Mouse (Mus musculus) liver, adult 2 months (tissue): ENCODE results near the gene Golga2. TPM values are rescaled to one million over a fixed set of nuclear protein-coding genes. Genes with fewer than 3 reads are reported as not detected.
A peak's percentile ranks its signal among the peaks of the same experiment; 100 is the strongest.

Experiments used
- DNase-seq: peaks from one replicate; pipeline ENCODE4 v3.0.0-alpha.2; 2011; ENCODE audit warnings: low read depth, low spot score; ENCODE audit errors: extremely low read depth
- H3K27ac ChIP-seq: fragments of 200-500 bp; replicated peaks from 2 replicates; pipeline ENCODE4 v1.5.1; 2012; ENCODE audit warnings: low read depth, mild to moderate bottlenecking, control low read depth, inconsistent platforms, low read length; ENCODE audit not compliant: insufficient read depth
- H3K27me3 ChIP-seq: fragments of 200-500 bp; 2 replicates; pipeline ENCODE4 v1.6.1; 2012; ENCODE audit warnings: mild to moderate bottlenecking, moderate library complexity, low read length, inconsistent platforms; ENCODE audit not compliant: control insufficient read depth, insufficient read depth
- H3K36me3 ChIP-seq: fragments of 200-500 bp; 2 replicates; pipeline ENCODE4 v1.6.1; 2012; ENCODE audit warnings: low read length, inconsistent platforms; ENCODE audit not compliant: control insufficient read depth, insufficient read depth
- H3K4me1 ChIP-seq: fragments of 200-500 bp; 2 replicates; pipeline ENCODE4 v1.6.1; 2011; ENCODE audit warnings: low read length; ENCODE audit not compliant: control insufficient read depth, insufficient read depth
- H3K4me3 ChIP-seq: fragments of 200-500 bp; 2 replicates; pipeline ENCODE4 v1.5.1; 2011; ENCODE audit warnings: low read depth, mild to moderate bottlenecking, control low read depth, low read length, moderate library complexity; ENCODE audit not compliant: insufficient read depth
- H3K79me2 ChIP-seq: fragments of 200-500 bp; 2 replicates; pipeline ENCODE4 v1.6.1; 2012; ENCODE audit warnings: inconsistent platforms, mild to moderate bottlenecking, low read length, moderate library complexity; ENCODE audit not compliant: control insufficient read depth, insufficient read depth
- H3K9ac ChIP-seq: fragments of 200-500 bp; 2 replicates; pipeline ENCODE4 v1.6.1; 2012; ENCODE audit warnings: low read depth, mild to moderate bottlenecking, control low read depth, inconsistent platforms, low read length
- CTCF ChIP-seq: fragments of 200-500 bp; IDR thresholded peaks from 2 replicates; pipeline ENCODE4 v1.5.1; 2011; ENCODE audit warnings: low read depth, low read length, control low read depth
- POLR2A ChIP-seq: fragments of 200-500 bp; IDR thresholded peaks from 2 replicates; pipeline ENCODE4 v1.6.1; 2011; ENCODE audit warnings: low read length, control low read depth; ENCODE audit not compliant: insufficient read depth; ENCODE audit errors: extremely low read depth
- WGBS: fragments of 180-500 bp; shearing (Covaris S2); methylation state at CpG from one replicate; pipeline ENCODE4 v1.1.7; 2018; 5-methylcytosine and 5-hydroxymethylcytosine counted together
- polyA plus RNA-seq: library from polyadenylated mRNA; depleted of rRNA; stranded (reverse); fragments of >200 nt; gene quantifications from 2 replicates; pipeline ENCODE4 v1.2.3, GENCODE M21; 2012
- total RNA-seq: library from RNA; depleted of rRNA; stranded (reverse); fragments of >200 nt; gene quantifications from 2 replicates; pipeline ENCODE4 v1.2.3, GENCODE M21; 2014

Golga2 gene
- total and polyA plus RNA-seq, 2 experiments = 16.0 to 17.0 TPM

DNA sequence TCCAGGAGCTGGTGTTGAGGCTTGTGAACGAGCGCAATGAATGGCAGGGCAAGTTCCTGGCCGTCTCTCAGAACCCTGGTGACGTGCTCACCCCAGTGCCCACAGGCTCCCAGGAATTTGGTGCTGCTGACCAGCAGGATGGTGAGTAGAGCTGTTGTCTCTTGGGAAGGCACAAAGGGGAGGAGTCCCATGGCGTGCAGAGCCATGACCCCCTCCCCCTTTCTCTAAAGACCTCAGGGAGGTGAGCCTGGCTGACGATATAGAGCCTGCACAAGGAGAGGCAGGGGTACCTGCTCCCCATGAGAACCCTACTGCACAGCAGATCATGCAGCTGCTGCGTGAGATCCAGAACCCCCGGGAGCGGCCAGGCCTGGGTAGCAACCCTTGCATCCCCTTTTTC lies 19.0 kb downstream of the Golga2 start:
- Histone ChIP-seq H3K4me3 (no peak overlapping the region), H3K4me1 (no peaks in the 10 kb centered on the region), H3K9ac (no peak overlapping the region), H3K27ac (no peak overlapping the region), H3K79me2 (no peaks in the 10 kb centered on the region), H3K36me3 (peaks cover 8% of the 10 kb centered on the region; the same call in 1 of the 2 replicates), H3K27me3 (no peaks in the 10 kb centered on the region)
- 92% methylated on average over 9 of the region's 9 CpGs for WGBS
- no peak for TF ChIP-seq POLR2A
- DNase-seq = no peak

DNA sequence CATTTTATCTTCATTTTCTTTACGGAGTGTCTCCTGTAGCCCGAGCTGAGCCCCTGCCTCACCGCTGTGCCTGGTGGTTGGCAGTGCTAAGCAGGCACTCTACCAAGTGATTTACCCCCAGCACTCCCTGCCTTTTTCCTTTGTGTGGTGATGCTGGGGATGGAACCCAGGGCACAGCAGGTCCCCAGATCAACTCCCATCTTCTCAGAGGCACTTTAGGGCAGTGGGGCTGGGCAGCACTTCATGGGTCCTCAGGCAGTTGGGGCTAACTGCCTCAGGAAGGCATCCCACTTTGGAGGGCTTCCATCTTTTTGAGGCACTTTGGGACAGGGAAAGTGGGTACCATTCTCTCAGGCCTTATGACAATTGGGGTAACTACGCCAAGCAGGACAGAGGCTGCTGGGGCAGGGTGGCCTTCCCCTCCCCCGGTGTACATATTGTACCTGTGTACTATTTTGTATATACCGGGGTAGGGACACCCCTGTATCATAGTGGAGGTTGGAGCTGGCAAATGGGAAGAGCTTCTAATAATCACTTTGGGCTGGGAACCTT lies 20.1 kb downstream of the Golga2 start:
- whole genome bisulfite sequencing = 85% methylated on average over 6 of the region's 6 CpGs
- no peaks in the 10 kb centered on the region for H3K79me2 ChIP-seq
- no peak overlapping the region for H3K27ac ChIP-seq
- H3K36me3 ChIP-seq = peaks cover 8% of the 10 kb centered on the region; the same call in 1 of the 2 replicates
- no peaks in the 10 kb centered on the region for H3K27me3 ChIP-seq
- DNase-seq = no peak
- no peak overlapping the region for H3K4me3 ChIP-seq
- H3K4me1 ChIP-seq = peaks cover 6% of the 10 kb centered on the region
- TF ChIP-seq CTCF (no peak), POLR2A (no peak)
- no peak overlapping the region for H3K9ac ChIP-seq

DNA sequence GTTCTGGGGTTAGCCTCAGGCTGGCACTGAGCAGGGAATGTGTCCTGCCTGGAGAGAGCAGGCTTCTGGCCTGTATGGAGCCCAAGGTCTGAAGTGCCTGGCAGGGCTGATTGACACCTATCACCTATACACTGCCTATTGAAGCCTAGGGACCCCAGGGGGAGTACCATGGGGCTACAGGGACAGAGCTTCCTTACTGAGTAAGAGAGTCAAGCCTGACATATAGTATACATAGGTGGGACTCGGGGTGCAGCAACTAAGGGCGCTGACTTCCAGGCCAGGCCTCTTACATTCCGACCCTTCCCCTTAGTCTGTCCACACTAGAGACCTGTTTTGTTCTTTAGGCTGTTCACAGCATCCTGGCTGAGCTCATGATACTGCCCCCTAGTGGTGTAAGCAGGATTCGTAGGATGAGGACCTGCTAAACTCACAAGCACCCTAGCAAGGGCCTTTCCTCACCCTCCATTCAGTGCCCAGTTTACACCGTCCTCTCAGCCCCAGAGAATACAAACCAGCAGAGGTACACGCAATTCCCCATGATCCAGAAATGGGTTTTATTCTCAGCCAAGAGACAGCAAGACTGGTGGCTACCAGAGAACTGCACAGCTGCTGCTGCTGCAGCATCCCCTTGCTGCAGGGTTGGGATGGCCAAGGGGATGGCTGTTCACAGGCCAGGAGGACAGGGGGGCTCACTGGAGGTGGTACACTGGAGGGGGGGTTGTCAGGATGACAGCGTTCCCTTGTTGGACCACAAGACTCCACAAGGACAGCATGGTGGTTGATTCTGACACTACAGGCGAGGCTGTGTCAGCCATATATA lies 21.0 kb downstream of the Golga2 start:
- Histone ChIP-seq H3K36me3 (peaks cover 7% of the 10 kb centered on the region; the same call in 1 of the 2 replicates), H3K4me3 (no peak overlapping the region), H3K27ac (no peak overlapping the region), H3K4me1 (peaks cover 6% of the 10 kb centered on the region), H3K9ac (no peak overlapping the region), H3K79me2 (no peaks in the 10 kb centered on the region), H3K27me3 (no peaks in the 10 kb centered on the region)
- peak; percentile 42 for DNase-seq
- WGBS = 73% methylated on average over 8 of the region's 8 CpGs
- TF ChIP-seq CTCF (peak; percentile 71), POLR2A (no peak)

DNA sequence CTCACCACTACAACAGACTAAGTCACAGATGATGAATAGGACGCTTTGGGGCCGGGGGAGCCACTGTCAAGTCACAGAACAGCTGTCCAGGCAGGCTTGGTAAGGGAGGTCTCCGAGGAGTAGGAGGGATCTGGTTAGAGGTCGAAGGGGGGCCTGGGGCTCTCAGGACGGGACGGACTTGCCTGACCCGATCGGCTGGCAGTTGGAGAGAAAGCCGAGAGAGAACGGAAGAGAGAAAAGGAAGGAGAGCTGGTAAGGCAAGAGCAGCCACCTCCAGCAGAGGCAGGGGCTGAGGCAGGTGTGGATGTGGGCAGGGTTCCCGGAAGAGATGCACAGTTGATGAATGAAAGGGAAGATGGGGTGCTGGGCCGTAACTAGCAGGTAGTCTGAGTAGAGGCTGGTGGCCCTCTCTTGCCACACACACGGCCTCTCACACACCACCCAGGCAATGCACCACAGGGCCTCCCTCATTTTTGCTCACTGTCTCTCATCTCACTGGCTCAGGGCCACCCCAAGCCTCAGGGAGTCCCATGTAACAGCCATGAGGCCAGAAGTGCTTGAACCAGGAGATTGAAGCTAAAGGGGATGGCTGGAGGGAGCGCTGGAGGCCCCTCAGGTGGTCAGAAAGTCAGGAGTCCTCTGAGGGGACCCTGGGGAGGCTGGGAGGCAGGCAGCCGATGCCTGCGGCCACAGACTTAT lies 21.8 kb downstream of the Golga2 start:
- 94% methylated on average over 16 of the region's 16 CpGs for WGBS
- H3K4me3 ChIP-seq = no peak overlapping the region
- H3K4me1 ChIP-seq = peaks cover 6% of the 10 kb centered on the region
- H3K27me3 ChIP-seq = no peaks in the 10 kb centered on the region
- H3K36me3 ChIP-seq = peaks cover 4% of the 10 kb centered on the region; the same call in 1 of the 2 replicates
- DNase-seq = no peak
- H3K9ac ChIP-seq = no peak overlapping the region
- no peaks in the 10 kb centered on the region for H3K79me2 ChIP-seq
- no peak overlapping the region for H3K27ac ChIP-seq
- TF ChIP-seq POLR2A (no peak), CTCF (no peak)

DNA sequence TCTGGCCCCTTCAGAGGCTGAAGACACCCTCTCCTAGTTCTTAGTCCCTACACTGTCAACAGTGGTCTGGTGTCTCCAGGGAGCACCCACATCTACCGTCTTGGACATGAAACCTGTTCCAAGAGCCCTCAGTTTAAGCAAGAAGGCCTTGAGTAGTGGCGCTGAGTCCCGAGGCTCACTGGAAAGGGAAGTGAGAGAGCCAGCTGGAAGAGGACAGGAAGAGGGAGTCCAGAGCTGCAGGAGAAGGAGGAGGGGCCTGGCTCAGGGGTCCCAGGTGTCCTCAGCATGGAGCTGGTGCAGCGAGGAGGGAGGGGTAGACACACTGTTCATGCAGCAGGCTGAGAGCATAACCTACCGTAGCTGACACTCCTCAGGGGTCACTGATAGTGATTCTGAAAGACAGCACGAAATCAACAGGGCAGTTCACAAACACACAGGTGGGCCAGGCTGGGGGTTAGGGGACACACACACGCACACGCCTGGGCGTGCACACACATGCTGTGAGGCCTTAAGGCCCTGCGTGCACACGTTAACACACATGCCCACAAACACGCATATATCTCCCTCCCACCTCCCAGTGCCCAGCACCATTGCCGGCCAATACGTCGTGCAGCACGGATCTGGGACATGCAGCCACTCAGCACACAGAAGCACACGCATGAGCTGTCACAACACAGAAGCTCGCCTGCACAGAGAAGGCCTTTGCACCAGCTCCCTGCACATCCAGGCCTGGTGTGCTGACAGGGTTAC lies 23.1 kb downstream of the Golga2 start:
- H3K4me1 ChIP-seq = peaks cover 6% of the 10 kb centered on the region
- no peaks in the 10 kb centered on the region for H3K79me2 ChIP-seq
- peaks cover 2% of the 10 kb centered on the region; the same call in 1 of the 2 replicates for H3K36me3 ChIP-seq
- WGBS = 92% methylated on average over 18 of the region's 18 CpGs
- TF ChIP-seq CTCF (no peak), POLR2A (no peak)
- H3K27ac ChIP-seq = no peak overlapping the region
- H3K27me3 ChIP-seq = no peaks in the 10 kb centered on the region
- no peak for DNase-seq
- no peak overlapping the region for H3K4me3 ChIP-seq
- no peak overlapping the region for H3K9ac ChIP-seq
